Mouse (Mus musculus): Measurements from ENCODE around the gene Stxbp6.

DNA sequence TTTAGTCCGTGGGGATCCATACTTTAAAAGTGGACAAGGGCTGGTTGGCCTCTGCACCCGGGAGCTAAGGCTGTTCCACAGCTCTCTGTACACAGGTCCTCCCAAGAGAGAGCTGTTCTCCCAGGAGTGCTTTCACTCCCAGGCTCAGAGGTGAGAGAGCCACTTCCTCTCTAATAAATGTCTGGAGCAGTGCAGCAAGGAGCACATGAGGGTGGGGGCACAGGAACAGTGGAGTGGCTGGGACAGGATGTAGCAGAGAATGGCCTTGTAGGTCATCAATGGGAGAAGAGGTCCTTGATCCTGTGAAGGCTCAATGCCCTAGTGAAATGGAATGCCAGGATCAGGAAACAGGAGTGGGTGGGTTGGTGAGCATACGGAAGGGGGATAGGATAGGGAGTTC is 209.1 kb downstream of the Stxbp6 start:
- TF ChIP-seq CTCF (IDR thresholded peaks at IDR 0.05; ENCODE audit: control insufficient read depth, insufficient read depth, insufficient replicate concordance, low read depth, low read length) (no peak), POLR2A (IDR thresholded peaks at IDR 0.05; ENCODE audit: control insufficient read depth, low read depth, low read length) (no peak)

Measured in testis, adult 2 months (tissue).